Mouse (Mus musculus): ENCODE data around the gene Arid4a. TPM values are rescaled to one million over a fixed set of nuclear protein-coding genes. Genes with fewer than 3 reads are reported as not detected.

The Arid4a gene
- polyA plus RNA-seq, 1 experiment from 2014 or later: 35.7 TPM

GRCm38 (mm10) chr12:71003760-71004426 is 11.9 kb upstream of the Arid4a start:
- Histone ChIP-seq H3K4me1 (replicated peaks; ENCODE audit: control insufficient read depth, insufficient read depth, low read length) (no peaks in the 10 kb centered on the region), H3K36me3 (ENCODE audit: control insufficient read depth, insufficient read depth, low read length) (peaks cover 12% of the 10 kb centered on the region; the same call in 1 of the 2 replicates), H3K4me2 (ENCODE audit: low read depth, low read length, severe bottlenecking) (no peak overlapping the region), H3K27ac (ENCODE audit: low read depth, low read length) (no peak overlapping the region), H3K4me3 (ENCODE audit: low read depth, low read length) (no peak overlapping the region), H3K27me3 (ENCODE audit: control insufficient read depth, insufficient read depth, low read length) (no peaks in the 10 kb centered on the region), H3K9me3 (ENCODE audit: control insufficient read depth, low read length) (no peaks in the 10 kb centered on the region), H3K9ac (ENCODE audit: low read length) (no peak overlapping the region)
- ATAC-seq (replicated peaks; ENCODE audit: low FRiP score) (no peak), DNase-seq (ENCODE audit: low spot score) (no peak)
- 91% methylated on average over 5 of the region's 6 CpGs for WGBS

GRCm38 (mm10) chr12:71006141-71006540 is 9.6 kb upstream of the Arid4a start:
- no peak overlapping the region for H3K4me3 ChIP-seq (ENCODE audit: low read depth, low read length)
- WGBS: 95% methylated on average over 6 of the region's 6 CpGs
- no peak overlapping the region for H3K27ac ChIP-seq (ENCODE audit: low read depth, low read length)
- H3K27me3 ChIP-seq (ENCODE audit: control insufficient read depth, insufficient read depth, low read length): no peaks in the 10 kb centered on the region
- no peaks in the 10 kb centered on the region for H3K9me3 ChIP-seq (ENCODE audit: control insufficient read depth, low read length)
- peaks cover 12% of the 10 kb centered on the region; the same call in 1 of the 2 replicates for H3K36me3 ChIP-seq (ENCODE audit: control insufficient read depth, insufficient read depth, low read length)
- no peak for ATAC-seq (replicated peaks; ENCODE audit: low FRiP score)
- no peak overlapping the region for H3K4me2 ChIP-seq (ENCODE audit: low read depth, low read length, severe bottlenecking)
- no peak overlapping the region for H3K9ac ChIP-seq (ENCODE audit: low read length)
- H3K4me1 ChIP-seq (replicated peaks; ENCODE audit: control insufficient read depth, insufficient read depth, low read length): no peaks in the 10 kb centered on the region
- DNase-seq (ENCODE audit: low spot score): no peak

- H3K4me2 ChIP-seq (ENCODE audit: low read depth, low read length, severe bottlenecking): no peak overlapping the region
- H3K4me1 ChIP-seq (replicated peaks; ENCODE audit: control insufficient read depth, insufficient read depth, low read length): no peaks in the 10 kb centered on the region
- no peak overlapping the region for H3K27ac ChIP-seq (ENCODE audit: low read depth, low read length)
- H3K9ac ChIP-seq (ENCODE audit: low read length): no peak overlapping the region
- H3K4me3 ChIP-seq (ENCODE audit: low read depth, low read length): no peak overlapping the region
- 95% methylated on average over 7 of the region's 7 CpGs for WGBS
- no peaks in the 10 kb centered on the region for H3K27me3 ChIP-seq (ENCODE audit: control insufficient read depth, insufficient read depth, low read length)
- no peaks in the 10 kb centered on the region for H3K9me3 ChIP-seq (ENCODE audit: control insufficient read depth, low read length)
- DNase-seq (ENCODE audit: low spot score) (no peak), ATAC-seq (replicated peaks; ENCODE audit: low FRiP score) (no peak)
- peaks cover 12% of the 10 kb centered on the region; the same call in 1 of the 2 replicates for H3K36me3 ChIP-seq (ENCODE audit: control insufficient read depth, insufficient read depth, low read length)
Observed at GRCm38 (mm10) chr12:71006901-71007300, 8.9 kb upstream of the Arid4a start.

- ATAC-seq (replicated peaks; ENCODE audit: low FRiP score): no peak
- Histone ChIP-seq H3K36me3 (ENCODE audit: control insufficient read depth, insufficient read depth, low read length) (peaks cover 12% of the 10 kb centered on the region; the same call in 1 of the 2 replicates), H3K27me3 (ENCODE audit: control insufficient read depth, insufficient read depth, low read length) (no peaks in the 10 kb centered on the region), H3K4me1 (replicated peaks; ENCODE audit: control insufficient read depth, insufficient read depth, low read length) (peaks cover 5% of the 10 kb centered on the region; the same call in 1 of the 2 replicates), H3K4me2 (ENCODE audit: low read depth, low read length, severe bottlenecking) (no peak overlapping the region), H3K27ac (ENCODE audit: low read depth, low read length) (no peak overlapping the region), H3K9me3 (ENCODE audit: control insufficient read depth, low read length) (no peaks in the 10 kb centered on the region), H3K4me3 (ENCODE audit: low read depth, low read length) (no peak overlapping the region), H3K9ac (ENCODE audit: low read length) (no peak overlapping the region)
- DNase-seq (ENCODE audit: low spot score): no peak
- 73% methylated on average over 4 of the region's 4 CpGs for WGBS
Observed at GRCm38 (mm10) chr12:71009769-71010168, 6.0 kb upstream of the Arid4a start.

GRCm38 (mm10) chr12:71014845-71015362 is 886 bp upstream of the Arid4a start:
- Histone ChIP-seq H3K36me3 (ENCODE audit: control insufficient read depth, insufficient read depth, low read length) (peaks cover under 1% of the 10 kb centered on the region; the same call in 1 of the 2 replicates), H3K9me3 (ENCODE audit: control insufficient read depth, low read length) (no peaks in the 10 kb centered on the region), H3K4me3 (ENCODE audit: low read depth, low read length) (peak overlapping the region; percentile 98), H3K27ac (ENCODE audit: low read depth, low read length) (peak overlapping the region; percentile 95), H3K4me2 (ENCODE audit: low read depth, low read length, severe bottlenecking) (peak overlapping the region; percentile 66), H3K4me1 (replicated peaks; ENCODE audit: control insufficient read depth, insufficient read depth, low read length) (peaks cover 5% of the 10 kb centered on the region; the same call in 1 of the 2 replicates), H3K27me3 (ENCODE audit: control insufficient read depth, insufficient read depth, low read length) (no peaks in the 10 kb centered on the region), H3K9ac (ENCODE audit: low read length) (peak overlapping the region; percentile 84)
- ATAC-seq (replicated peaks; ENCODE audit: low FRiP score) (no peak; the same call in 1 of the 2 replicates), DNase-seq (ENCODE audit: low spot score) (no peak)
- WGBS: under 1% methylated on average over 31 of the region's 32 CpGs

GRCm38 (mm10) chr12:71016211-71016502 is 367 bp downstream of the Arid4a start:
- Histone ChIP-seq H3K9me3 (ENCODE audit: control insufficient read depth, low read length) (no peaks in the 10 kb centered on the region), H3K36me3 (ENCODE audit: control insufficient read depth, insufficient read depth, low read length) (no peaks in the 10 kb centered on the region), H3K9ac (ENCODE audit: low read length) (peak overlapping the region; percentile 88), H3K4me2 (ENCODE audit: low read depth, low read length, severe bottlenecking) (peak overlapping the region; percentile 69), H3K4me3 (ENCODE audit: low read depth, low read length) (peak overlapping the region; percentile 98), H3K27ac (ENCODE audit: low read depth, low read length) (peak overlapping the region; percentile 91), H3K27me3 (ENCODE audit: control insufficient read depth, insufficient read depth, low read length) (no peaks in the 10 kb centered on the region), H3K4me1 (replicated peaks; ENCODE audit: control insufficient read depth, insufficient read depth, low read length) (peaks cover 5% of the 10 kb centered on the region; the same call in 1 of the 2 replicates)
- DNase-seq (ENCODE audit: low spot score) (no peak), ATAC-seq (replicated peaks; ENCODE audit: low FRiP score) (no peak)
- WGBS: under 1% methylated on average over 31 of the region's 33 CpGs

GRCm38 (mm10) chr12:71016503-71017241 is 882 bp downstream of the Arid4a start:
- peaks cover 5% of the 10 kb centered on the region; the same call in 1 of the 2 replicates for H3K4me1 ChIP-seq (replicated peaks; ENCODE audit: control insufficient read depth, insufficient read depth, low read length)
- no peaks in the 10 kb centered on the region for H3K27me3 ChIP-seq (ENCODE audit: control insufficient read depth, insufficient read depth, low read length)
- H3K9ac ChIP-seq (ENCODE audit: low read length): peak overlapping the region; percentile 88
- 1% methylated on average over 36 of the region's 82 CpGs for whole genome bisulfite sequencing
- no peaks in the 10 kb centered on the region for H3K9me3 ChIP-seq (ENCODE audit: control insufficient read depth, low read length)
- ATAC-seq (replicated peaks; ENCODE audit: low FRiP score) (peak; percentile 18), DNase-seq (ENCODE audit: low spot score) (peak; percentile 72)
- H3K27ac ChIP-seq (ENCODE audit: low read depth, low read length): peak overlapping the region; percentile 91
- no peaks in the 10 kb centered on the region; the same call in 1 of the 2 replicates for H3K36me3 ChIP-seq (ENCODE audit: control insufficient read depth, insufficient read depth, low read length)
- peak overlapping the region; percentile 98 for H3K4me3 ChIP-seq (ENCODE audit: low read depth, low read length)
- peak overlapping the region; percentile 69 for H3K4me2 ChIP-seq (ENCODE audit: low read depth, low read length, severe bottlenecking)

- no peak for ATAC-seq (replicated peaks; ENCODE audit: low FRiP score)
- Histone ChIP-seq H3K9me3 (ENCODE audit: control insufficient read depth, low read length) (no peaks in the 10 kb centered on the region), H3K27me3 (ENCODE audit: control insufficient read depth, insufficient read depth, low read length) (no peaks in the 10 kb centered on the region), H3K4me1 (replicated peaks; ENCODE audit: control insufficient read depth, insufficient read depth, low read length) (peaks cover 5% of the 10 kb centered on the region; the same call in 1 of the 2 replicates), H3K27ac (ENCODE audit: low read depth, low read length) (no peak overlapping the region), H3K9ac (ENCODE audit: low read length) (peak overlapping the region; percentile 88), H3K4me2 (ENCODE audit: low read depth, low read length, severe bottlenecking) (peak overlapping the region; percentile 69), H3K36me3 (ENCODE audit: control insufficient read depth, insufficient read depth, low read length) (no peaks in the 10 kb centered on the region; the same call in 1 of the 2 replicates), H3K4me3 (ENCODE audit: low read depth, low read length) (peak overlapping the region; percentile 98)
- no peak for DNase-seq (ENCODE audit: low spot score)
- WGBS: 23% methylated on average over 5 of the region's 5 CpGs
Observed at GRCm38 (mm10) chr12:71017242-71017571, 1.4 kb downstream of the Arid4a start.

Data from forebrain, embryonic 11.5 days (tissue).